Mouse (Mus musculus): Measurements from ENCODE around the gene Lrrc3. TPM values are rescaled to one million over a fixed set of nuclear protein-coding genes. Genes with fewer than 3 reads are reported as not detected.

Lrrc3 gene
- polyA plus RNA-seq, 1 experiment from 2014 or later, result 4.6 TPM

DNA sequence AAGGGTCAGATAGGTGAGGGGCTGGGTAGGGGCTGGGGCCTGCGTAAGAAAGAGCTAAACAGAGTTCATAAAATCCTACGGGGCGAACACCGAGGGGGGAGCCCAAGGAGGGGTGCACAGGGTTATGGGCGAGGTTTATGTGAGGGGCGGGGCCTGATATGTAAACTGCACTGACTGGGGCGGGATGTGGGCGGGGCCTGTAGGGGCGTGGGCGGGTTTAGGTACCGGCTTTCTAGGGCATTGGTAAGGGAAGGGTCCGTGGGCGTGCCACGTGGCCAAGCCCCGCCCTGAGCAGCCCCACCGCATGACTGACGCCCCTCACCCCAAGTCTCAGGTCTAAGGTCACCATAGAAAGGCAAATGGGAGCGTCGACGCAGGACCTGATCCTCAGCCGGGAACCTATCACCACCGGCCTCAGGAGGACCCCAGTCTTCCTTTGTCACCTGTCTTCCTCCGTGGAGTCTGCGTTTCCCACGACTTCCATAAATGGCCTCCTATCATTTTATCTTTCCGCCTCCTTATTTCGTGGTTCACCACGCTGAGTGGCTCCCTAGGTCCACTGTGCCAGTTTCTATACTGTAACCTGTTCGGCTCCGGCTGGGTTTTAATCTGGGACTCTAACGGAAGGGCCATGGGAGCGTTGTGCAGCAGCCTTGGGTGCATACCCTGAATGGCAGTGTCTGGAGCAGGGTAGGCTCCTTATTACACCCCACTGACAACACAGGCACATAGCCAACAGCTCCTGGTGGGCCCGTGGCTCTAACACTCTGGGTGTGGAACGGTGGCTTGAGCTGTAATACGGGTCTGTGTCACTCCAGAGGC, 769 bp upstream of the Lrrc3 start:
- ATAC-seq (ENCODE audit: low FRiP score, low TSS enrichment), result peak; percentile 81
- Histone ChIP-seq H3K4me1 (ENCODE audit: insufficient read depth, low read length) (peaks cover 17% of the 10 kb centered on the region; the same call in 1 of the 2 replicates), H3K4me3 (ENCODE audit: low read length) (peak overlapping the region; percentile 74), H3K9ac (replicated peaks; ENCODE audit: low read length) (peak overlapping the region; percentile 71; the same call in 1 of the 2 replicates), H3K9me3 (ENCODE audit: low read length) (peaks cover 4% of the 10 kb centered on the region; the same call in 1 of the 2 replicates), H3K36me3 (ENCODE audit: insufficient read depth, low read length) (no peaks in the 10 kb centered on the region), H3K27ac (ENCODE audit: low read length) (no peak overlapping the region), H3K4me2 (replicated peaks; ENCODE audit: low read depth, low read length) (peak overlapping the region; percentile 90), H3K27me3 (ENCODE audit: insufficient read depth, low read length) (no peaks in the 10 kb centered on the region)
- WGBS, result 6% methylated on average over 35 of the region's 35 CpGs

DNA sequence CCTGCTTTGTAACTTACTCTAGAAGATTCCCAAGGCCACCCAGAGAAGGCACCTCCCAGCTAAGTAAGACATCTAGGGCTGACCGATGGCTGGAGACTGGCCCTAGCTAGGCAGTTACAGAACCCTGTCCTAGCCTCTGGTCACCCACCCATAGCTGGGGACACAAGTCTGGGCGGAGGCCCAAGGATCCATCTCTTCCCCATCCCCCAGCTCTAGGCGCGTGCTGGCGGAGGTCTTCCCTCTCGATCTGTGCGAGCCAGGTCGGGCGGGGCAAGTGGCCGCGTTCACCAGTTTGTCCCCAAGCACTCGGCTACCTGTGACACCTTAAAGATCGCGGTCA, 495 bp downstream of the Lrrc3 start:
- H3K9ac ChIP-seq (replicated peaks; ENCODE audit: low read length), result peak overlapping the region; percentile 71
- no peaks in the 10 kb centered on the region for H3K27me3 ChIP-seq (ENCODE audit: insufficient read depth, low read length)
- peaks cover 17% of the 10 kb centered on the region; the same call in 1 of the 2 replicates for H3K4me1 ChIP-seq (ENCODE audit: insufficient read depth, low read length)
- ATAC-seq (ENCODE audit: low FRiP score, low TSS enrichment), result peak; percentile 32
- H3K27ac ChIP-seq (ENCODE audit: low read length), result no peak overlapping the region
- H3K4me2 ChIP-seq (replicated peaks; ENCODE audit: low read depth, low read length), result peak overlapping the region; percentile 90
- peak overlapping the region; percentile 74 for H3K4me3 ChIP-seq (ENCODE audit: low read length)
- H3K36me3 ChIP-seq (ENCODE audit: insufficient read depth, low read length), result no peaks in the 10 kb centered on the region
- 1% methylated on average over 14 of the region's 14 CpGs for WGBS
- H3K9me3 ChIP-seq (ENCODE audit: low read length), result no peaks in the 10 kb centered on the region

DNA sequence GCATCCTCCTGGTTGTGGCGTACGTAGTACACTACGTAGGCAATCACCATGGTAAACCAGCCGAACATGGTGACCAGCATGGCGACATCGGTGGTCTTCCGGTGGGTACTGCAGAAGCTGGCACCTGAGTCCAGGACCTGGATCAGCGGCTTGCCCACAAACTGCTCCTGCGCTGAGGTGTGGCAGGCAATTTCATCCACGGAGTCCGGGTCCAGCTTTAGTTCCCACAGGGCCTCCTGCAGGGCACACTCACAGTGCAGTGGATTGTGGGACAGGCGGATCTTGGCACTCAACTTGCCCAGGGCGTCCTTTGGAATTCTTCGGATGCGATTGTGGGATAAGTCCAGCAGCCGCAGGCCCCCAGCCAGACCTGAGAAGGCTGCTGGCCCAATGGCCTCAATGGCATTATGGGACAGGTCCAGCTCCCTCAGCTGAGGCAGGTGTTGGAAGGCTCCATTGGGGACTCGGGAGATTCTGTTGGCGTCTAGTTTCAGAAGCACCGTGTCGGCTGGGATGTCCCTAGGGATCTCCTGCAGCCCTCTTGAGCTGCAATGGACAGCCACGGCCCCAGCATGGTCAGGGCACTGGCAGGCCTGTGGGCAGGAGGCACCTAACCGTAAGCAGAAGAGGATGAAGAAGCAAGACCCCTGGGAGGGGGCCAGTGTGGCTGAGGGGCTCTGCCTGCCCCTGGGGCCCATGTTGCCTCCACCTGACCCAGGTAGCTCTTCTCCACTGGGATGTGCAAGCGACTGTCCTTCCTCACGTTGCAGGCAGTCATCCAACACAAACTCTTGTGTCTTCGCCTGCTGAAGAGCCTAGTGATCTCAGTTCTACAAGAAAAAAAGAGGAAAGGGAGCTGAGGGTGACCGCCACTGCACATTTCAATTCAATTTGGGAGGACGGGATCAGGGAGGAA, 1.2 kb downstream of the Lrrc3 start:
- Histone ChIP-seq H3K4me3 (ENCODE audit: low read length) (peak overlapping the region; percentile 74), H3K4me2 (replicated peaks; ENCODE audit: low read depth, low read length) (peak overlapping the region; percentile 90), H3K4me1 (ENCODE audit: insufficient read depth, low read length) (peaks cover 17% of the 10 kb centered on the region; the same call in 1 of the 2 replicates), H3K27me3 (ENCODE audit: insufficient read depth, low read length) (no peaks in the 10 kb centered on the region), H3K9ac (replicated peaks; ENCODE audit: low read length) (peak overlapping the region; percentile 71), H3K36me3 (ENCODE audit: insufficient read depth, low read length) (no peaks in the 10 kb centered on the region), H3K9me3 (ENCODE audit: low read length) (no peaks in the 10 kb centered on the region), H3K27ac (ENCODE audit: low read length) (no peak overlapping the region)
- ATAC-seq (ENCODE audit: low FRiP score, low TSS enrichment), result no peak
- 84% methylated on average over 27 of the region's 27 CpGs for WGBS

DNA sequence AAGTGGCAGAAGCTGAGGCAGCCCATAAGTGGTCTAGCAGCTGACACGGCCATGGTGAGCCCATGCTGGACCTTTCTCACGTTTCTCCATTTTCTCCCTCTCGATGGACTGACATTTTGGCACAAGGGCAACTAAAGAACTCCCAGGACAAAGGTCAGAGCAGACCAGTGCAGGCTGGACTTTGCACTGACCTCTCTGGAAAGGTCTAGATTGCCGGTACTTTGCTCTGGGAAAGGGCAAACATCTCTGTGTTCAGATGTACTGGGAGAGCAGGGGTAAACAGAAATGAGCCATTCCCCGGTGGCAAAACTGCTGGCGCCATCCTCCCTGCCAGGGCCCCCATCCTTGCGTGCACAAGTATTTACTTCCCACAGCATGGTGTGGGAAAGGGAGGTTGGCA, 2.2 kb downstream of the Lrrc3 start:
- no peak overlapping the region for H3K9ac ChIP-seq (replicated peaks; ENCODE audit: low read length)
- no peaks in the 10 kb centered on the region for H3K36me3 ChIP-seq (ENCODE audit: insufficient read depth, low read length)
- no peaks in the 10 kb centered on the region for H3K9me3 ChIP-seq (ENCODE audit: low read length)
- no peak overlapping the region for H3K27ac ChIP-seq (ENCODE audit: low read length)
- peaks cover 17% of the 10 kb centered on the region; the same call in 1 of the 2 replicates for H3K4me1 ChIP-seq (ENCODE audit: insufficient read depth, low read length)
- no peak for ATAC-seq (ENCODE audit: low FRiP score, low TSS enrichment)
- no peaks in the 10 kb centered on the region for H3K27me3 ChIP-seq (ENCODE audit: insufficient read depth, low read length)
- H3K4me3 ChIP-seq (ENCODE audit: low read length), result no peak overlapping the region
- H3K4me2 ChIP-seq (replicated peaks; ENCODE audit: low read depth, low read length), result no peak overlapping the region
- 78% methylated on average over 7 of the region's 7 CpGs for WGBS

DNA sequence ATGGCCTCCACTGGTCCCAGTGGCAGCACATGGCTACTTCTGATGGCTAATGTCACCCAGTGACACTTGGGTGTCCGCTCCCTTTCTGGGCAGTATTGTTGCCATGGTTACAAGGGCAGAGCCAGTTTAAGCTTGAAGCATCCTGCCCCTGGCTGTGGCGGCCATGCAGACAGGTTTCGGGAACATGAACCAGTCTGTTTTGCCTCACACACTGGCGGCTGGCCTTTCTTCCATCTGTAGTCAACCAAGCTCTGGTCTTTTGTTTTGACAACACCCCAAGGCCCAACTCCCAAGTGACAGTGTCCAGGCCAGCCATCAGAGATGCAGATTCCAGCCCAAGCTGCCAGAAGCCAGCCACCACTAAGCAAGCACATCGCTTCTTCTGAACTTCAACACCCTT, 6.8 kb downstream of the Lrrc3 start:
- Histone ChIP-seq H3K36me3 (ENCODE audit: insufficient read depth, low read length) (no peaks in the 10 kb centered on the region), H3K27me3 (ENCODE audit: insufficient read depth, low read length) (no peaks in the 10 kb centered on the region), H3K9me3 (ENCODE audit: low read length) (no peaks in the 10 kb centered on the region), H3K4me1 (ENCODE audit: insufficient read depth, low read length) (no peaks in the 10 kb centered on the region), H3K27ac (ENCODE audit: low read length) (no peak overlapping the region), H3K9ac (replicated peaks; ENCODE audit: low read length) (no peak overlapping the region), H3K4me2 (replicated peaks; ENCODE audit: low read depth, low read length) (no peak overlapping the region), H3K4me3 (ENCODE audit: low read length) (no peak overlapping the region)
- no peak for ATAC-seq (ENCODE audit: low FRiP score, low TSS enrichment)
- 64% methylated on average over 5 of the region's 5 CpGs for WGBS

DNA sequence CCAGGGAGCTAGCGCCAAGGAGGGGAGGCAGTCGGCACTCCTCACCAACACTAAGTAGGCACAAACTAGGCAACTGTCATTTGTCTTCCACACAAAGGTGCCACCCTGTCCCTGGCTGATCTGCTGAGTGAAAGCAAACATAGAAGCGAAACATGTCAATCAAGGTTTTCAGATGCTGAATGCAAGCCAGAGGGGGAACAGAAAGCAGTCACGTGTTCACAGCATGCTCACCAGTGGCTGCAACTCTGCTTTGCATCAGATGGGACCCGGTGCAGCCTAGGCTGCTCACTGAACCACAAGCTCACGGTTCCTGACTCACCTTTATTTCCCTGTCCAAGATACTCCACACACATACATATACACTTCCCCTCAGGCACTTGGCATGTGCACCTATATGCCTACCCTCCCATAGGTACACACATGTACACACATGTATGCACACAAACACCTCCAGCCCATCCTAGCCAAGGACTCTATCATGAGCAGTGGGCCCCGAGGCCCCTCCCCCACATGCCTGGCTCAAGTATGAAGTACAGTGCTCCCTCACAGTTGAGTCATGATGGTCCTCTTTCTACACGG, 11.3 kb downstream of the Lrrc3 start:
- WGBS, result 82% methylated on average over 8 of the region's 8 CpGs
- Histone ChIP-seq H3K9me3 (ENCODE audit: low read length) (0 out of 2 replicates have a peak, but pooled peaks cover 3% of the 10 kb centered on the region), H3K4me1 (ENCODE audit: insufficient read depth, low read length) (no peaks in the 10 kb centered on the region), H3K4me2 (replicated peaks; ENCODE audit: low read depth, low read length) (no peak overlapping the region), H3K27ac (ENCODE audit: low read length) (no peak overlapping the region), H3K4me3 (ENCODE audit: low read length) (no peak overlapping the region), H3K27me3 (ENCODE audit: insufficient read depth, low read length) (no peaks in the 10 kb centered on the region), H3K36me3 (ENCODE audit: insufficient read depth, low read length) (no peaks in the 10 kb centered on the region), H3K9ac (replicated peaks; ENCODE audit: low read length) (no peak overlapping the region)
- peak; percentile 31; the same call in 1 of the 2 replicates for ATAC-seq (ENCODE audit: low FRiP score, low TSS enrichment)

DNA sequence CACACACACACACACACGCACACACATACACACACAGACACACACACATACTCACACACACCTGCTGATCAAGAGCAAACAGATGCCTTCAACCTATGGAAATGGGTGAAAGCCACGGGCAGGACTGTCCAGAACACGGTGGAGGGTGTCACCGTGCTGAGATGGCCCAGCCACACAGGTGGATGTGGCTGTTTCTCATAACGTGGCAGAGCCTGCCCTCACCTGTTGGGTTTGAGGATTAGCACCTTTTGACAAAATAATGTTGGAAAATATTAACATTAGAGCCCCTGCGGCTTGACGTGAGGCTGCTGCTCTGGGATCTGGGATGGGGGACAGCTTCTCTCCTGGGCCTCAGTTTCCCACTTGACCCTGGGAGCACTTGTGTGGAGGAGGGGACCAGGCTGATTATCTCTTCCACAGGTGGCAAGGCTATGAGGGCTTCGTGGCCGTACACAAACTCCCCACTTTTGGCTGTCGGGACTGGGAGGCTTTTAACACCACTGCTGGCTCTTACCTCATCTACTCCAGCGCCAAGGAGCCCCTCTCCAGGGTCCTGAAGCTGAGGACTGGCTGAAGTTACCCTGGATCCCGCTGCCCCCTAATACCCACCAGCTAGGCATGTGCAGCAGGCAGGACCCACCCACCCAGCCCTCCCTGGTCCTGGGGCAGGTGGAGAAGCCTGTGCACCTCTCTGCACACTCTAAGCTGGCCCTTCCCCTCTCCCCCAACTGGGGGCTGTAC, 16.2 kb downstream of the Lrrc3 start:
- no peak for ATAC-seq (ENCODE audit: low FRiP score, low TSS enrichment)
- H3K27me3 ChIP-seq (ENCODE audit: insufficient read depth, low read length), result no peaks in the 10 kb centered on the region
- no peak overlapping the region for H3K4me2 ChIP-seq (replicated peaks; ENCODE audit: low read depth, low read length)
- H3K36me3 ChIP-seq (ENCODE audit: insufficient read depth, low read length), result no peaks in the 10 kb centered on the region
- WGBS, result 49% methylated on average over 12 of the region's 12 CpGs
- H3K4me1 ChIP-seq (ENCODE audit: insufficient read depth, low read length), result no peaks in the 10 kb centered on the region
- H3K9ac ChIP-seq (replicated peaks; ENCODE audit: low read length), result no peak overlapping the region
- 0 out of 2 replicates have a peak, but pooled peaks cover 3% of the 10 kb centered on the region for H3K9me3 ChIP-seq (ENCODE audit: low read length)
- no peak overlapping the region for H3K4me3 ChIP-seq (ENCODE audit: low read length)
- no peak overlapping the region for H3K27ac ChIP-seq (ENCODE audit: low read length)

DNA sequence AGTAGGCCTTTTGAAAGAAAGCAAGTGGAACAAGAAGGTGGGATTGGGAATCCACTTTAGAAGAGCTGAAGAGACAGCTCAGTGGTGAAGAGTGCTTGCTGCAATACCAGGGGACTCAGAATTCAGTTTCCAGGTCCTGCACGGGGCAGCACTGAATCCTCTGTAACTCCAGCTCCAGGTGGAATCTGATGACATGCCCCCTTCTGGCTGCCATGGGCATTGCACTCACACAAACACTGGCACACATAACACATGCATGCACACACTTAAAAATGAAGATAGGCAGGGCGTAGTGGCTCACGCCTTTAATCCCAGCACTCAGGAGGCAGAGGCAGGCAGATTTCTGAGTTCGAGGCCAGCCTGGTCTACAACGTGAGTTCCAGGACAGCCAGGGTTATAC, 19.8 kb downstream of the Lrrc3 start:
- Histone ChIP-seq H3K4me2 (replicated peaks; ENCODE audit: low read depth, low read length) (no peak overlapping the region), H3K27me3 (ENCODE audit: insufficient read depth, low read length) (no peaks in the 10 kb centered on the region), H3K36me3 (ENCODE audit: insufficient read depth, low read length) (no peaks in the 10 kb centered on the region), H3K9ac (replicated peaks; ENCODE audit: low read length) (no peak overlapping the region), H3K4me3 (ENCODE audit: low read length) (no peak overlapping the region), H3K27ac (ENCODE audit: low read length) (no peak overlapping the region), H3K4me1 (ENCODE audit: insufficient read depth, low read length) (no peaks in the 10 kb centered on the region), H3K9me3 (ENCODE audit: low read length) (no peaks in the 10 kb centered on the region)
- 84% methylated on average over 5 of the region's 5 CpGs for WGBS
- ATAC-seq (ENCODE audit: low FRiP score, low TSS enrichment), result no peak

DNA sequence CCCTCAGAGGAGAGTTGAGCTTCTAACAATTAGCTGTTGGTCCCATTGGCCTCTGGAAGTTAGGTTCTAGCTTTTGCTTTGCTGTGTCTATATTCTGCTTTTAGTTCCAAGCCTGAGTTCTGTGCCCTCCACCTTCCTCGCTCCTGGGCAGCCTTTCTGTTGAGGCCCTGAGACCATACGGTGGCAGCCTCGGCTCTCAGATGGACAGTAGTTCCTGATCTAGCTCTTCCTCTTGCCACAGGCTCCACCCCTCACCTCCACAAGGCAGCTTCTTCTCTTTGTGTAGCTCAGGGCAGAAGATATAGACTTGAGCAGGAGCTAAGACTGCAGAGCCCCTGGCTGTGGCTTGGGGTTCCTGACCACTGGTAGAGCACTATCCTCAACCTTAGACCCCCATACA, 22.0 kb downstream of the Lrrc3 start:
- no peak for ATAC-seq (ENCODE audit: low FRiP score, low TSS enrichment)
- Histone ChIP-seq H3K9me3 (ENCODE audit: low read length) (no peaks in the 10 kb centered on the region), H3K4me1 (ENCODE audit: insufficient read depth, low read length) (no peaks in the 10 kb centered on the region), H3K9ac (replicated peaks; ENCODE audit: low read length) (no peak overlapping the region), H3K4me2 (replicated peaks; ENCODE audit: low read depth, low read length) (no peak overlapping the region), H3K36me3 (ENCODE audit: insufficient read depth, low read length) (no peaks in the 10 kb centered on the region), H3K27ac (ENCODE audit: low read length) (no peak overlapping the region), H3K4me3 (ENCODE audit: low read length) (no peak overlapping the region), H3K27me3 (ENCODE audit: insufficient read depth, low read length) (no peaks in the 10 kb centered on the region)
- 68% methylated on average over 3 of the region's 3 CpGs for WGBS

All from kidney, embryonic 16.5 days (tissue).